Mouse (Mus musculus) heart, postnatal 0 days (tissue): Measurements from ENCODE around the gene Cmtm4.

Experiments
- CTCF ChIP-seq: IDR thresholded peaks from 2 replicates; pipeline ENCODE4 v1.5.1; 2016; ENCODE audit warnings: antibody characterized with exemption, control low read depth, low read depth
- EP300 ChIP-seq: IDR thresholded peaks from 2 replicates; pipeline ENCODE4 v1.6.1; 2016; ENCODE audit warnings: antibody characterized with exemption, low read depth

DNA sequence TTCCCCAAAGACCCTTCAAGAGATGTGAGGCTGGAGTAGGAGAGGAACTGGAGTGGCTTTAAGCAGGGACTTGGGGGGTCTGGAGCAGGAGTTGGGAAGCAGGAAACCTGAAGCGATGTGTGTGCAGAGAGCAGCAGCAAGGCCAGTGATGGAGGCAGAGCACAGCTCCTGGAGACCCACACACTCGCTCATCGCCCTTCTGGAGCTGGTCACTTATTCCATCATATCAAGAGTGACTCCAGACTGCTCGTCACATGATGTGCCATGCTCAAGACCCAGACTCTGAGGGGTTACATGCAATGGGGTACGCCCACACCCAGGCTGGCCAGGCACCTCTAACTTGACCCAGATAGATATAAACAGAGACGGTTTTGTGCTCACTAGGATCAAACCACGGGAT is 15.3 kb downstream of the Cmtm4 start:
- TF ChIP-seq EP300, result no peak
- TF ChIP-seq CTCF, result no peak
